Mouse (Mus musculus) limb, embryonic 15.5 days (tissue): ENCODE data around the gene Klf12. TPM values are rescaled to one million over a fixed set of nuclear protein-coding genes. Genes with fewer than 3 reads are reported as not detected.
"Not testable (repeated sequence)": the region's sequence is repeated elsewhere in the genome, so short reads cannot be mapped to it uniquely, and the experiment has no call there.

Experiments
- ATAC-seq: fragments of 200-750 bp; cut with Nextera tagmentation; 2 replicates; pipeline ENCODE4 v1.8.0; 2017; ENCODE audit warnings: low read depth, moderate TSS enrichment; ENCODE audit not compliant: insufficient number of reproducible peaks, low FRiP score, low TSS enrichment
- H3K27ac ChIP-seq: fragments of 300-500 bp; sonication (generic); 2 replicates; pipeline ENCODE4 v1.5.1; 2015; ENCODE audit warnings: moderate library complexity, mild to moderate bottlenecking, inconsistent platforms
- H3K27me3 ChIP-seq: fragments of 300-500 bp; sonication (generic); 2 replicates; pipeline ENCODE4 v1.6.1; 2015; ENCODE audit warnings: inconsistent platforms
- H3K36me3 ChIP-seq: fragments of 300-500 bp; sonication (generic); 2 replicates; pipeline ENCODE4 v1.6.1; 2015; ENCODE audit warnings: inconsistent platforms
- H3K4me1 ChIP-seq: fragments of 300-500 bp; sonication (generic); 2 replicates; pipeline ENCODE4 v1.6.1; 2015; ENCODE audit warnings: inconsistent platforms
- H3K4me2 ChIP-seq: fragments of 300-500 bp; sonication (generic); 2 replicates; pipeline ENCODE4 v1.6.1; 2015; ENCODE audit warnings: mild to moderate bottlenecking, inconsistent platforms
- H3K4me3 ChIP-seq: fragments of 300-500 bp; sonication (generic); 2 replicates; pipeline ENCODE4 v1.5.1; 2015; ENCODE audit warnings: mild to moderate bottlenecking, inconsistent platforms
- H3K9ac ChIP-seq: fragments of 300-500 bp; sonication (generic); 2 replicates; pipeline ENCODE4 v1.6.1; 2015; ENCODE audit warnings: inconsistent platforms
- H3K9me3 ChIP-seq: fragments of 300-500 bp; sonication (generic); 2 replicates; pipeline ENCODE4 v1.6.1; 2016; ENCODE audit warnings: inconsistent platforms
- WGBS: fragments of 180-500 bp; shearing (Covaris S2); methylation state at CpG from one replicate; pipeline ENCODE4 v1.1.7; 2015; 5-methylcytosine and 5-hydroxymethylcytosine counted together
- polyA plus RNA-seq: library from polyadenylated mRNA; unstranded; fragments of >200 nt; fragmentation: Nextera tagmentation; extraction: Ambion mirVana; gene quantifications from 2 replicates; pipeline ENCODE4 v1.2.1, GENCODE M21; 2015

The Klf12 gene
- polyA plus RNA-seq, 1 experiment from 2014 or later, result 23.7 TPM

- Histone ChIP-seq H3K4me3 (no peak overlapping the region), H3K36me3 (no peaks in the 10 kb centered on the region), H3K27me3 (no peaks in the 10 kb centered on the region), H3K9ac (no peak overlapping the region), H3K9me3 (no peaks in the 10 kb centered on the region), H3K4me2 (no peak overlapping the region), H3K4me1 (no peaks in the 10 kb centered on the region), H3K27ac (no peak overlapping the region)
- WGBS, result 19% methylated on average over 7 of the region's 7 CpGs
- no peak; the same call in 1 of the 2 replicates for ATAC-seq
Measured at GRCm38 (mm10) chr14:99894708-99895383, 389.6 kb downstream of the Klf12 start.

GRCm38 (mm10) chr14:99894062-99894461 lies 390.4 kb downstream of the Klf12 start:
- H3K9me3 ChIP-seq, result no peaks in the 10 kb centered on the region
- H3K4me3 ChIP-seq, result no peak overlapping the region
- WGBS, result 50% methylated on average over 14 of the region's 14 CpGs
- H3K36me3 ChIP-seq, result no peaks in the 10 kb centered on the region
- H3K27ac ChIP-seq, result no peak overlapping the region
- no peak for ATAC-seq
- no peak overlapping the region for H3K9ac ChIP-seq
- H3K4me2 ChIP-seq, result no peak overlapping the region
- no peaks in the 10 kb centered on the region for H3K27me3 ChIP-seq
- H3K4me1 ChIP-seq, result no peaks in the 10 kb centered on the region

GRCm38 (mm10) chr14:99886503-99886902 lies 398.0 kb downstream of the Klf12 start:
- no peak overlapping the region for H3K27ac ChIP-seq
- H3K4me2 ChIP-seq, result no peak overlapping the region
- H3K4me3 ChIP-seq, result no peak overlapping the region
- no peak overlapping the region for H3K9ac ChIP-seq
- WGBS, result 83% methylated on average over 2 of the region's 2 CpGs
- no peaks in the 10 kb centered on the region for H3K4me1 ChIP-seq
- no peaks in the 10 kb centered on the region for H3K27me3 ChIP-seq
- H3K9me3 ChIP-seq, result no peaks in the 10 kb centered on the region
- 0 out of 2 replicates have a peak, but pooled peaks cover 2% of the 10 kb centered on the region for H3K36me3 ChIP-seq
- ATAC-seq, result no peak

- 46% methylated on average over 2 of the region's 2 CpGs for WGBS
- no peaks in the 10 kb centered on the region for H3K27me3 ChIP-seq
- no peak overlapping the region for H3K4me2 ChIP-seq
- no peak overlapping the region for H3K27ac ChIP-seq
- no peak overlapping the region for H3K4me3 ChIP-seq
- H3K9ac ChIP-seq, result no peak overlapping the region
- no peak for ATAC-seq
- no peaks in the 10 kb centered on the region for H3K4me1 ChIP-seq
- H3K9me3 ChIP-seq, result no peaks in the 10 kb centered on the region
- 0 out of 2 replicates have a peak, but pooled peaks cover 2% of the 10 kb centered on the region for H3K36me3 ChIP-seq
Measured at GRCm38 (mm10) chr14:99885562-99885961, 398.9 kb downstream of the Klf12 start.

GRCm38 (mm10) chr14:99885128-99885527 lies 399.4 kb downstream of the Klf12 start:
- H3K9me3 ChIP-seq, result no peaks in the 10 kb centered on the region
- 0 out of 2 replicates have a peak, but pooled peaks cover 2% of the 10 kb centered on the region for H3K36me3 ChIP-seq
- no peaks in the 10 kb centered on the region for H3K4me1 ChIP-seq
- no peaks in the 10 kb centered on the region for H3K27me3 ChIP-seq
- H3K4me2 ChIP-seq, result no peak overlapping the region
- no peak for ATAC-seq
- no peak overlapping the region for H3K4me3 ChIP-seq
- H3K9ac ChIP-seq, result no peak overlapping the region
- H3K27ac ChIP-seq, result no peak overlapping the region
- 56% methylated on average over 4 of the region's 4 CpGs for WGBS

GRCm38 (mm10) chr14:99876791-99877578 lies 407.5 kb downstream of the Klf12 start:
- Histone ChIP-seq H3K4me1 (no peaks in the 10 kb centered on the region; the same call in 1 of the 2 replicates), H3K36me3 (peaks cover 17% of the 10 kb centered on the region), H3K9me3 (no peaks in the 10 kb centered on the region), H3K27me3 (no peaks in the 10 kb centered on the region), H3K4me2 (no peak overlapping the region), H3K27ac (no peak overlapping the region), H3K4me3 (no peak overlapping the region), H3K9ac (no peak overlapping the region)
- 75% methylated on average over 5 of the region's 5 CpGs for WGBS
- no peak for ATAC-seq

- ATAC-seq, result no peak
- WGBS, result 81% methylated on average over 5 of the region's 5 CpGs
- peaks cover 17% of the 10 kb centered on the region for H3K36me3 ChIP-seq
- H3K9me3 ChIP-seq, result no peaks in the 10 kb centered on the region
- no peaks in the 10 kb centered on the region; the same call in 1 of the 2 replicates for H3K4me1 ChIP-seq
- no peak overlapping the region for H3K4me2 ChIP-seq
- no peaks in the 10 kb centered on the region for H3K27me3 ChIP-seq
- H3K27ac ChIP-seq, result no peak overlapping the region
- no peak overlapping the region for H3K9ac ChIP-seq
- H3K4me3 ChIP-seq, result no peak overlapping the region
Measured at GRCm38 (mm10) chr14:99873725-99874124, 410.8 kb downstream of the Klf12 start.

GRCm38 (mm10) chr14:99856158-99857011 lies 428.1 kb downstream of the Klf12 start:
- no peaks in the 10 kb centered on the region for H3K27me3 ChIP-seq
- H3K4me2 ChIP-seq, result no peak overlapping the region
- no peaks in the 10 kb centered on the region for H3K4me1 ChIP-seq
- no peak overlapping the region for H3K4me3 ChIP-seq
- ATAC-seq, result no peak
- WGBS, result 69% methylated on average over 14 of the region's 14 CpGs
- no peak overlapping the region for H3K27ac ChIP-seq
- no peaks in the 10 kb centered on the region for H3K9me3 ChIP-seq
- H3K36me3 ChIP-seq, result no peaks in the 10 kb centered on the region
- H3K9ac ChIP-seq, result no peak overlapping the region

- not testable (repeated sequence) for ATAC-seq, H3K4me3 ChIP-seq, H3K9me3 ChIP-seq, H3K9ac ChIP-seq, H3K36me3 ChIP-seq, H3K4me2 ChIP-seq, H3K27ac ChIP-seq, H3K27me3 ChIP-seq, H3K4me1 ChIP-seq
Measured at GRCm38 (mm10) chr14:99854467-99854807, 430.0 kb downstream of the Klf12 start.

- not testable (repeated sequence) for H3K27ac ChIP-seq, H3K9me3 ChIP-seq, H3K4me2 ChIP-seq, H3K27me3 ChIP-seq, ATAC-seq, H3K4me3 ChIP-seq, H3K9ac ChIP-seq, H3K4me1 ChIP-seq, H3K36me3 ChIP-seq
- WGBS, result 55% methylated on average over 4 of the region's 4 CpGs
Measured at GRCm38 (mm10) chr14:99853769-99854466, 430.6 kb downstream of the Klf12 start.

GRCm38 (mm10) chr14:99850350-99850749 lies 434.1 kb downstream of the Klf12 start:
- Histone ChIP-seq H3K4me2 (no peak overlapping the region), H3K27me3 (no peaks in the 10 kb centered on the region), H3K9me3 (no peaks in the 10 kb centered on the region), H3K4me1 (no peaks in the 10 kb centered on the region), H3K36me3 (no peaks in the 10 kb centered on the region), H3K27ac (no peak overlapping the region), H3K9ac (no peak overlapping the region), H3K4me3 (no peak overlapping the region)
- 77% methylated on average over 10 of the region's 10 CpGs for WGBS
- ATAC-seq, result no peak
